15 mouse cellular contexts compared by ENCODE assay signal in the genomic region with DNA sequence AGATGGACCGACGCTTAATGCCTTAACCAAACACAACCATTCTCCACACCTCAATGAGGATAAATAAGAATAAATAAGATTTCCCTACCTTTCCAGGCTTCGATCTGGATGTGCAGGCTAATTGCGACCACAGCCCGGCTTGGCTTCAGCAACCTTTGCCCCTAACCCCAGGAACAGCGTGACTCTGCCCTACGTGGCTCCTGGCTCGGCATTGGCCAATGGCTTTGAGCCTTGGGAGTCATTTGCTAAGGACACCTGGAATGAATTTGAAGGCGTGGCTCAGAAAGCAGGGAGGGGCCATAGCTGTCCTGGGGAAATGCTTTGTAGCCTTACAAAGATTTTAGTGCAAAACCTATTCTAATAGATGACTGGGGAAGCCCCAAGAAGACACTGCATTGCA. TPM values are rescaled to one million over a fixed set of nuclear protein-coding genes. Genes with fewer than 3 reads are reported as not detected.
A peak's percentile ranks its signal among the peaks of the same experiment; 100 is the strongest.
DNase-seq lines count a peak whose midpoint lies in the region; ATAC-seq and TF ChIP-seq lines count a peak whose summit lies in the region.
"Had no signal": no experiment of that assay in that cellular context is flagged by ENCODE, and none has a peak within 500 bp of the region (broad histone marks: within the 10 kb centered on the region; RNA-seq: fewer than 3 reads in every experiment).

No protein-coding gene starts in this region.

- WGBS in heart, embryonic 10.5 days: 59% methylated on average over 9 of the region's 9 CpGs
- WGBS in kidney, embryonic 16.5 days: 54% methylated on average over 9 of the region's 9 CpGs
- 24% methylated on average over 9 of the region's 9 CpGs for whole genome bisulfite sequencing in liver, adult 2 months

- peak overlapping the region; percentile 35 for H3K4me2 ChIP-seq in kidney, embryonic 16.5 days (replicated peaks; ENCODE audit: low read depth, low read length)
- H3K4me2 ChIP-seq: lung, embryonic 14.5 days had no signal

- H3K9me3 ChIP-seq in heart, embryonic 10.5 days: no peaks in the 10 kb centered on the region
- H3K9me3 ChIP-seq in kidney, embryonic 16.5 days (ENCODE audit: low read length): no peaks in the 10 kb centered on the region
- H3K9me3 ChIP-seq: midbrain, embryonic 10.5 days had no signal

- H3K27ac ChIP-seq in heart, embryonic 10.5 days: no peak overlapping the region
- peak overlapping the region; percentile 86 for H3K27ac ChIP-seq in kidney, embryonic 16.5 days (ENCODE audit: low read length)
- no peak overlapping the region for H3K27ac ChIP-seq in liver, adult 2 months (replicated peaks; ENCODE audit: insufficient read depth, low read depth, low read length)
- H3K27ac ChIP-seq: midbrain, embryonic 10.5 days had no signal

- no peak for TF ChIP-seq CTCF in liver, adult 2 months (IDR thresholded peaks at IDR 0.05; ENCODE audit: low read depth, low read length)

- H3K4me3 ChIP-seq in heart, embryonic 10.5 days: no peak overlapping the region
- H3K4me3 ChIP-seq in kidney, embryonic 16.5 days (ENCODE audit: low read length): peak overlapping the region; percentile 39
- peak overlapping the region; percentile 11; the same call in 1 of the 2 replicates for H3K4me3 ChIP-seq in liver, adult 2 months (ENCODE audit: insufficient read depth, low read depth, low read length)
- H3K4me3 ChIP-seq: midbrain, embryonic 10.5 days had no signal

- H3K4me1 ChIP-seq in heart, embryonic 10.5 days: no peaks in the 10 kb centered on the region
- peaks cover 21% of the 10 kb centered on the region for H3K4me1 ChIP-seq in kidney, embryonic 16.5 days (ENCODE audit: insufficient read depth, low read length)
- peaks cover 27% of the 10 kb centered on the region for H3K4me1 ChIP-seq in liver, adult 2 months (ENCODE audit: control insufficient read depth, insufficient read depth, low read length)
- H3K4me1 ChIP-seq: midbrain, embryonic 10.5 days had no signal

- ATAC-seq in kidney, embryonic 16.5 days (ENCODE audit: low FRiP score, low TSS enrichment): 0 out of 2 replicates have a peak, but pooled peaks have one; percentile 17
- no peak for ATAC-seq in megakaryocyte, adult 5-6 weeks (ENCODE audit: poor library complexity, severe bottlenecking)

- H3K9ac ChIP-seq in kidney, embryonic 16.5 days (replicated peaks; ENCODE audit: low read length): no peak overlapping the region
- no peak overlapping the region for H3K9ac ChIP-seq in liver, adult 2 months (ENCODE audit: low read depth, low read length)
- H3K9ac ChIP-seq: lung, embryonic 14.5 days had no signal

- no peaks in the 10 kb centered on the region for H3K36me3 ChIP-seq in heart, embryonic 10.5 days
- H3K36me3 ChIP-seq in kidney, embryonic 16.5 days (ENCODE audit: insufficient read depth, low read length): no peaks in the 10 kb centered on the region
- peaks cover 6% of the 10 kb centered on the region; the same call in 1 of the 2 replicates for H3K36me3 ChIP-seq in liver, adult 2 months (ENCODE audit: control insufficient read depth, insufficient read depth, low read length)
- H3K36me3 ChIP-seq: midbrain, embryonic 10.5 days had no signal

- H3K27me3 ChIP-seq in heart, embryonic 10.5 days (ENCODE audit: insufficient read depth, poor library complexity, severe bottlenecking): no peaks in the 10 kb centered on the region
- H3K27me3 ChIP-seq in kidney, embryonic 16.5 days (ENCODE audit: insufficient read depth, low read length): no peaks in the 10 kb centered on the region
- no peaks in the 10 kb centered on the region for H3K27me3 ChIP-seq in liver, adult 2 months (ENCODE audit: control insufficient read depth, insufficient read depth, low read length)

- DNase-seq in heart, adult 11 months: peak; percentile 50
- DNase-seq in heart, embryonic 10.5 days (ENCODE audit: low spot score): no peak
- peak; percentile 96 for DNase-seq in liver, adult 2 months (ENCODE audit: extremely low read depth, low read depth, low spot score)
- peak; percentile 84 for DNase-seq in yolk sac, embryonic 10.5 days (ENCODE audit: low spot score)
- no peak for DNase-seq in adrenal gland, adult 18-20 months (ENCODE audit: low spot score in 2 of 2)
- no peak for DNase-seq in adrenal gland, postnatal 10 days
- DNase-seq: adrenal gland, adult 8-10 months; cerebellum, adult 11 months; lung, embryonic 14.5 days; right cerebral cortex, postnatal 14 days had no signal

- peaks cover 29% of the 10 kb centered on the region for H3K79me2 ChIP-seq in liver, adult 2 months (ENCODE audit: control insufficient read depth, insufficient read depth, low read length)

- peak; percentile 38; the same call in 1 of the 2 replicates for TF ChIP-seq POLR2A in liver, adult 2 months (IDR thresholded peaks at IDR 0.05; ENCODE audit: extremely low read depth, insufficient read depth, low read length)

RNA-seq across cellular contexts. Expression of a gene that starts 50.3 kb away (rescaled TPM):
- polyA plus RNA-seq in heart, embryonic 10.5 days (2016; fragmentation: Nextera tagmentation; extraction: Ambion mirVana): 0.12 and 0.75 TPM in 2 replicates
- 0.56 and 1.2 TPM in 2 replicates for polyA plus RNA-seq in kidney, embryonic 16.5 days (2015; fragmentation: Nextera tagmentation; extraction: Ambion mirVana)
- 0.65 and 0.67 TPM in 2 replicates for total RNA-seq in liver, adult 2 months (2014; rRNA removed)
- polyA plus RNA-seq in liver, adult 2 months (2012; rRNA removed): not detected in 2 replicates
- total RNA-seq in adrenal gland, adult 18-20 months (2021): under 1 TPM in 1 of 2 experiments, not detected in 1; 0.60 TPM
- total RNA-seq in adrenal gland, postnatal 10 days (2021): not detected
- 0.40 TPM in 1 of 2 replicates, not detected in the other for total RNA-seq in megakaryocyte, adult 5-6 weeks (2015)
- total RNA-seq in megakaryocyte, adult 5-6 weeks (2017): 0.22 and 2.0 TPM in 2 replicates
- total RNA-seq: hematopoietic stem cell, adult 5-6 weeks had no signal
- polyA plus RNA-seq: midbrain, embryonic 10.5 days; neural tube, embryonic 11.5 days had no signal

Comparison
In these comparisons a context has a peak if more than half of its experiments do, and no peak if none do; other contexts are left out.
1. DNase-seq: peak in heart, adult 11 months (single experiment), liver, adult 2 months (single experiment) and yolk sac, embryonic 10.5 days (single experiment); none in heart, embryonic 10.5 days (single experiment), adrenal gland, adult 18-20 months (0 of 2) and adrenal gland, postnatal 10 days (single experiment).